Comparison of ENCODE assay signal across 14 mouse cellular contexts in genomic region chr7:116280126-116280525, GRCm38 (mm10). TPM values are rescaled to one million over a fixed set of nuclear protein-coding genes. Genes with fewer than 3 reads are reported as not detected.
DNase-seq lines count a peak whose midpoint lies in the region; ATAC-seq lines count a peak whose summit lies in the region.
"Had no signal": no experiment of that assay in that cellular context is flagged by ENCODE, and none has a peak within 500 bp of the region (broad histone marks: within the 10 kb centered on the region; RNA-seq: fewer than 3 reads in every experiment).

No protein-coding gene starts in this region.

- H3K4me3 ChIP-seq in midbrain, embryonic 10.5 days, result no peak overlapping the region
- no peak overlapping the region for H3K4me3 ChIP-seq in midbrain, embryonic 16.5 days (ENCODE audit: low read depth, low read length)
- no peak overlapping the region for H3K4me3 ChIP-seq in forebrain, embryonic 15.5 days

- peaks cover 76% of the 10 kb centered on the region for H3K4me1 ChIP-seq in midbrain, embryonic 10.5 days
- H3K4me1 ChIP-seq in midbrain, embryonic 16.5 days (ENCODE audit: control insufficient read depth, insufficient read depth, low read length), result peaks cover 3% of the 10 kb centered on the region
- peaks cover 24% of the 10 kb centered on the region for H3K4me1 ChIP-seq in forebrain, embryonic 15.5 days

- H3K27ac ChIP-seq in midbrain, embryonic 10.5 days (replicated peaks), result peak overlapping the region; percentile 88
- H3K27ac ChIP-seq in midbrain, embryonic 16.5 days (ENCODE audit: low read length), result no peak overlapping the region
- no peak overlapping the region for H3K27ac ChIP-seq in forebrain, embryonic 15.5 days (replicated peaks)
- H3K27ac ChIP-seq: liver, embryonic 14.5 days had no signal

- no peak overlapping the region for H3K4me2 ChIP-seq in midbrain, embryonic 16.5 days (ENCODE audit: low read length)
- no peak overlapping the region for H3K4me2 ChIP-seq in forebrain, embryonic 15.5 days (replicated peaks)

- ATAC-seq in midbrain, embryonic 16.5 days, result no peak
- ATAC-seq in forebrain, embryonic 15.5 days (replicated peaks), result peak; percentile 33; the same call in 1 of the 2 replicates
- ATAC-seq in inflammation-experienced regulatory T-cells, adult 6 months, result no peak
- ATAC-seq: intestine, postnatal 0 days had no signal

- no peaks in the 10 kb centered on the region for H3K9me3 ChIP-seq in midbrain, embryonic 10.5 days (replicated peaks)
- no peaks in the 10 kb centered on the region for H3K9me3 ChIP-seq in midbrain, embryonic 16.5 days (replicated peaks; ENCODE audit: control insufficient read depth, low read length, poor library complexity, severe bottlenecking)
- no peaks in the 10 kb centered on the region for H3K9me3 ChIP-seq in forebrain, embryonic 15.5 days

- no peaks in the 10 kb centered on the region for H3K27me3 ChIP-seq in midbrain, embryonic 10.5 days (ENCODE audit: low read depth, poor library complexity, severe bottlenecking)
- no peaks in the 10 kb centered on the region for H3K27me3 ChIP-seq in midbrain, embryonic 16.5 days (ENCODE audit: control insufficient read depth, insufficient read depth, low read depth, low read length)
- no peaks in the 10 kb centered on the region for H3K27me3 ChIP-seq in forebrain, embryonic 15.5 days

- peak; percentile 52 for DNase-seq in midbrain, embryonic 10.5 days (ENCODE audit: low spot score)
- peak; percentile 72 to 86 for DNase-seq in kidney, postnatal 36 days
- peak; percentile 74 for DNase-seq in retina, embryonic 14.5 days (ENCODE audit: low spot score)
- no peak for DNase-seq in T-cell, adult 2 months (ENCODE audit: low spot score)
- DNase-seq in gastrocnemius, postnatal 10 days, result no peak
- DNase-seq: adrenal gland, adult 8-10 months; heart, adult 11 months; heart, postnatal 10 days; right cerebral cortex, postnatal 4 days had no signal

- no peak overlapping the region for H3K9ac ChIP-seq in midbrain, embryonic 16.5 days (ENCODE audit: low read depth, low read length)
- H3K9ac ChIP-seq in forebrain, embryonic 15.5 days (replicated peaks), result no peak overlapping the region
- H3K9ac ChIP-seq: liver, embryonic 14.5 days had no signal

- 51% methylated on average over 5 of the region's 5 CpGs for WGBS in midbrain, embryonic 10.5 days
- 38% methylated on average over 5 of the region's 5 CpGs for WGBS in midbrain, embryonic 16.5 days
- WGBS in forebrain, embryonic 15.5 days, result 43% methylated on average over 5 of the region's 5 CpGs

- no peaks in the 10 kb centered on the region for H3K36me3 ChIP-seq in midbrain, embryonic 10.5 days
- no peaks in the 10 kb centered on the region for H3K36me3 ChIP-seq in midbrain, embryonic 16.5 days (ENCODE audit: control insufficient read depth, insufficient read depth, low read length)
- no peaks in the 10 kb centered on the region for H3K36me3 ChIP-seq in forebrain, embryonic 15.5 days

RNA-seq across cellular contexts. Expression of gene Plekha7, which starts 28.1 kb away (rescaled TPM):
- polyA plus RNA-seq in midbrain, embryonic 10.5 days (2016; fragmentation: Nextera tagmentation; extraction: Ambion mirVana), result 25.5 and 25.7 TPM in 2 replicates
- polyA plus RNA-seq in midbrain, embryonic 16.5 days (2015; fragmentation: Nextera tagmentation; extraction: Ambion mirVana), result 10.1 and 12.8 TPM in 2 replicates
- 9.3 and 9.7 TPM in 2 replicates for polyA plus RNA-seq in forebrain, embryonic 15.5 days (2015; fragmentation: Nextera tagmentation; extraction: Ambion mirVana)
- polyA plus RNA-seq in inflammation-experienced regulatory T-cells, adult 6 months (2017; shearing (Covaris generic)), result 10 to 100 TPM in 1 of 3 experiments, 1 to 10 TPM in 2; 4.6 to 13.4 (median 6.8) TPM
- 1 to 10 TPM; 2.6 to 3.2 TPM for total RNA-seq in gastrocnemius, postnatal 10 days (2021)

RNA-seq across cellular contexts. Expression of gene Rps13, which starts 53.9 kb away (rescaled TPM):
- polyA plus RNA-seq in midbrain, embryonic 10.5 days (2016; fragmentation: Nextera tagmentation; extraction: Ambion mirVana), result 708 and 841 TPM in 2 replicates
- polyA plus RNA-seq in midbrain, embryonic 16.5 days (2015; fragmentation: Nextera tagmentation; extraction: Ambion mirVana), result 426 and 439 TPM in 2 replicates
- 551 and 569 TPM in 2 replicates for polyA plus RNA-seq in forebrain, embryonic 15.5 days (2015; fragmentation: Nextera tagmentation; extraction: Ambion mirVana)
- polyA plus RNA-seq in inflammation-experienced regulatory T-cells, adult 6 months (2017; shearing (Covaris generic)), result 100 to 1,000 TPM; 321 to 978 (median 399) TPM
- 100 to 1,000 TPM; 384 to 414 TPM for total RNA-seq in gastrocnemius, postnatal 10 days (2021)

Comparison
In these comparisons a context has a peak if more than half of its experiments do, and no peak if none do; other contexts are left out.
1. DNase-seq: peak in midbrain, embryonic 10.5 days (single experiment), kidney, postnatal 36 days (2 of 2) and retina, embryonic 14.5 days (single experiment); none in T-cell, adult 2 months (single experiment) and gastrocnemius, postnatal 10 days (single experiment).